Mouse (Mus musculus) stomach, embryonic 16.5 days (tissue): ENCODE measurements around the gene Rhbdd3. TPM values are rescaled to one million over a fixed set of nuclear protein-coding genes. Genes with fewer than 3 reads are reported as not detected.

Experiments
- ATAC-seq: fragments of 200-750 bp; cut with Nextera tagmentation; 2 replicates; pipeline ENCODE4 v1.8.0; 2017; ENCODE audit warnings: moderate number of reproducible peaks, moderate TSS enrichment; ENCODE audit not compliant: insufficient read depth, low FRiP score
- H3K27ac ChIP-seq: fragments of 300-500 bp; sonication (generic); 2 replicates; pipeline ENCODE4 v1.5.1; 2014; ENCODE audit warnings: low read length
- H3K27me3 ChIP-seq: fragments of 300-500 bp; sonication (generic); 2 replicates; pipeline ENCODE4 v1.6.1; 2014; ENCODE audit warnings: low read length, control low read depth, mixed read lengths; ENCODE audit not compliant: control insufficient read depth, insufficient read depth
- H3K36me3 ChIP-seq: fragments of 300-500 bp; sonication (generic); 2 replicates; pipeline ENCODE4 v1.6.1; 2014; ENCODE audit warnings: low read length; ENCODE audit not compliant: control insufficient read depth, insufficient read depth
- H3K4me1 ChIP-seq: fragments of 300-500 bp; sonication (generic); 2 replicates; pipeline ENCODE4 v1.6.1; 2014; ENCODE audit warnings: low read length, control low read depth, mixed read lengths; ENCODE audit not compliant: control insufficient read depth, insufficient read depth
- H3K4me2 ChIP-seq: fragments of 300-500 bp; sonication (generic); 2 replicates; pipeline ENCODE4 v1.6.1; 2014; ENCODE audit warnings: low read depth, low read length, mixed read lengths
- H3K4me3 ChIP-seq: fragments of 300-500 bp; sonication (generic); replicated peaks from 2 replicates; pipeline ENCODE4 v1.5.1; 2014; ENCODE audit warnings: mild to moderate bottlenecking, low read length
- H3K9ac ChIP-seq: fragments of 300-500 bp; sonication (generic); 2 replicates; pipeline ENCODE4 v1.6.1; 2014; ENCODE audit warnings: low read length
- H3K9me3 ChIP-seq: fragments of 300-500 bp; sonication (generic); replicated peaks from 2 replicates; pipeline ENCODE4 v1.6.1; 2016; ENCODE audit warnings: low read length, control low read depth; ENCODE audit not compliant: control insufficient read depth
- WGBS: fragments of 180-500 bp; shearing (Covaris S2); extraction: QIAGEN DNeasy Blood & Tissue Kit; methylation state at CpG from one replicate; pipeline ENCODE4 v1.1.7; 2014; 5-methylcytosine and 5-hydroxymethylcytosine counted together
- polyA plus RNA-seq: library from polyadenylated mRNA; unstranded; fragments of >200 nt; fragmentation: Nextera tagmentation; extraction: Ambion mirVana; gene quantifications from 2 replicates; pipeline ENCODE4 v1.2.1, GENCODE M21; 2015

Rhbdd3 gene
- polyA plus RNA-seq, 1 experiment from 2014 or later, result 25.2 TPM

DNA sequence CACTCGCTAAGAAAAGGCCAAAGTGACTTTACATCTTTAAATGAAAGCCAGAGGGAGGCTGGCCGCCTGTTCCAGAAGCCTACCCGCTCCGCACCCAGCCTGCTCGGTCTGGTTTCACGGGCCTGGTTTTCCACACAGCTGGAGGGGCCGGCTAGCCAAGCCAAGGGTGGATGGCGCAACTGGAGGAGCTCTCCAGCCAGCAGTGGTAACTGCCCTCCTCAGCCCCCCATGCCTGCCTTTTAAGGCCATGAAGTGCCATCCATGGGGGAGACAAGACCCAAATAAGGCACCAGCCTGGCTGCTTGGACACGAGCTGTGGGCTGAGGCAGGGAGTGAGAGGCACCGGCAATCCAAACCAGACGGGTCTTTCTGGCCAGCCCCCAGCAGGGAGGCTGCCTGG, 37.2 kb downstream of the Rhbdd3 start:
- ATAC-seq, result peak; percentile 66; the same call in 1 of the 2 replicates

GRCm38 (mm10) chr11:5138642-5139041, 39.9 kb downstream of the Rhbdd3 start:
- Histone ChIP-seq H3K4me2 (no peak overlapping the region; the same call in 1 of the 2 replicates), H3K4me1 (peaks cover 39% of the 10 kb centered on the region), H3K4me3 (no peak overlapping the region), H3K36me3 (no peaks in the 10 kb centered on the region), H3K27me3 (no peaks in the 10 kb centered on the region), H3K9ac (no peak overlapping the region), H3K9me3 (no peaks in the 10 kb centered on the region), H3K27ac (peak overlapping the region; percentile 73)
- 32% methylated on average over 2 of the region's 2 CpGs for WGBS
- peak; percentile 45; the same call in 1 of the 2 replicates for ATAC-seq

More for the DNA sequence above, 37.2 kb downstream of the Rhbdd3 start:
- H3K9ac ChIP-seq, result 0 out of 2 replicates have a peak overlapping the region, but pooled peaks have one; percentile 34
- 68% methylated on average over 11 of the region's 11 CpGs for WGBS
- H3K4me2 ChIP-seq, result no peak overlapping the region
- H3K27ac ChIP-seq, result peak overlapping the region; percentile 73
- no peaks in the 10 kb centered on the region for H3K9me3 ChIP-seq
- peaks cover 27% of the 10 kb centered on the region for H3K4me1 ChIP-seq
- H3K27me3 ChIP-seq, result no peaks in the 10 kb centered on the region
- no peaks in the 10 kb centered on the region for H3K36me3 ChIP-seq
- peak overlapping the region; percentile 9; the same call in 1 of the 2 replicates for H3K4me3 ChIP-seq

DNA sequence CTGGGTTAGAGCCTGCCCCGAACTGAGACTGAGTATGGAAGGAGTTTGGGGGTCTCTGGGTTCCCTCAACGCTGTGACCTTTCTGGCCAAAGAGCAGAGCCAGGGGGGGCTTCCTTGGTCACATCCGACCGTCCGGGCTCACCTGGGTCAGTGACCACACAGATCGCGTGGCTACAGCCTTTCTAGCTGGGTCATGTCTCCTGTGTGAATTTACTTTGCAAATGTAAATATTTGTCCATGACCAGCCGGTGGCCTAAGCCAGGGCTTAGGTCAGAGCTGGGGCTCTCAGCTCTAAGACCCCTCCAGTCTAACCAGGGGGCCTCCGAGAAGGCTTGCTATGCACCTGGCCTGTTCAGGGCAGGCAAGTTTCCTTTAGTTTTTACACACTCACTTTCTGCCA, 40.6 kb downstream of the Rhbdd3 start:
- H3K4me3 ChIP-seq, result no peak overlapping the region
- H3K27ac ChIP-seq, result peak overlapping the region; percentile 73
- peaks cover 39% of the 10 kb centered on the region for H3K4me1 ChIP-seq
- ATAC-seq, result no peak
- WGBS, result 37% methylated on average over 9 of the region's 9 CpGs
- H3K4me2 ChIP-seq, result peak overlapping the region; percentile 29
- H3K36me3 ChIP-seq, result no peaks in the 10 kb centered on the region
- no peaks in the 10 kb centered on the region for H3K27me3 ChIP-seq
- H3K9ac ChIP-seq, result peak overlapping the region; percentile 40
- no peaks in the 10 kb centered on the region for H3K9me3 ChIP-seq

DNA sequence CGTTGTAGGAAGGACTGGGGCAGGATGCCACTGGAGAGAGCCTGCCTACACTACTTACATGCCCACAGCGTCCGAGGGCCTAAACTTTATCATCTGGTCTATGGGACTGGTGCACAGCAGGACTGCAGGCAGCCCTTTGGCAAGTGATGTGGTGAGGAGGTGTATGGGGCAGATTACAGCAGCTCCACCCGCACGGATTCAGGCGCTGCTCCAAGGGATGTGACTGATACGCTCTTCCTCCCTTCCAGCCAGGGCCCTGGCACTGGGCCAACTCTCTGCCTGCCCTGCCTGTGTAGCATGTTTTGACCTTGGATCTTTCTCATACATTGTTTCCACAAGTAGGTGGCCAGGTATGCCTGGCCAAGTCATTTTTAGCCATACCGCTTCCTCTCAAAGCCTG, 41.9 kb downstream of the Rhbdd3 start:
- WGBS, result 28% methylated on average over 8 of the region's 8 CpGs
- Histone ChIP-seq H3K27ac (peak overlapping the region; percentile 65), H3K36me3 (no peaks in the 10 kb centered on the region), H3K4me2 (no peak overlapping the region), H3K27me3 (no peaks in the 10 kb centered on the region), H3K4me3 (no peak overlapping the region), H3K4me1 (peaks cover 39% of the 10 kb centered on the region), H3K9me3 (no peaks in the 10 kb centered on the region), H3K9ac (peak overlapping the region; percentile 0; the same call in 1 of the 2 replicates)
- peak; percentile 2; the same call in 1 of the 2 replicates for ATAC-seq

DNA sequence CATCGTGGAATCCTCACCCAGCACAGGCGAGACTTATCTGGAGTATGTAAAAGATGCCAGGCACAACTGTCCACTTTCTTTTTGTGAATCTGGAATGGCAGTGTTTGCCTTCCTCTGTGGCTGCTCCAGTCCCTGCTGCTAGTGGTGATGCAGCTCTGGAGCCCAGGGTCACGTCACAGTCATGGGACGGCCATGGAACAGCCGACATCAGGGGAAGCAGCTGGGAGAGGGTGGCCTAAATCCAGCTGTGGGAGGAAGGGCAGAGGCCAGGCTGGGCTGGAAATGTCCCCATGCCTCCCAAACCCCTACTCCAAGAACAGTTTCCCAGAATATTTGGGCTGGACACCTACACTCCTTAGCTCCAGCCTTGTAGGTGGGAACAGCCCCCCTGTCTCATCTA, 42.5 kb downstream of the Rhbdd3 start:
- no peaks in the 10 kb centered on the region for H3K36me3 ChIP-seq
- H3K4me2 ChIP-seq, result no peak overlapping the region
- no peak overlapping the region for H3K4me3 ChIP-seq
- peak overlapping the region; percentile 65 for H3K27ac ChIP-seq
- WGBS, result 51% methylated on average over 5 of the region's 5 CpGs
- no peaks in the 10 kb centered on the region for H3K27me3 ChIP-seq
- H3K4me1 ChIP-seq, result peaks cover 39% of the 10 kb centered on the region
- no peak for ATAC-seq
- 0 out of 2 replicates have a peak overlapping the region, but pooled peaks have one; percentile 0 for H3K9ac ChIP-seq
- H3K9me3 ChIP-seq, result no peaks in the 10 kb centered on the region

GRCm38 (mm10) chr11:5141965-5142364, 43.2 kb downstream of the Rhbdd3 start:
- Histone ChIP-seq H3K36me3 (no peaks in the 10 kb centered on the region), H3K9ac (no peak overlapping the region), H3K4me2 (no peak overlapping the region), H3K27ac (0 out of 2 replicates have a peak overlapping the region, but pooled peaks have one; percentile 4), H3K4me3 (no peak overlapping the region), H3K27me3 (no peaks in the 10 kb centered on the region), H3K4me1 (peaks cover 39% of the 10 kb centered on the region), H3K9me3 (no peaks in the 10 kb centered on the region)
- 55% methylated on average over 2 of the region's 2 CpGs for WGBS
- no peak for ATAC-seq

- Histone ChIP-seq H3K27me3 (no peaks in the 10 kb centered on the region), H3K27ac (no peak overlapping the region), H3K4me1 (peaks cover 30% of the 10 kb centered on the region), H3K4me2 (no peak overlapping the region), H3K36me3 (no peaks in the 10 kb centered on the region), H3K9ac (no peak overlapping the region), H3K4me3 (no peak overlapping the region), H3K9me3 (no peaks in the 10 kb centered on the region)
- ATAC-seq, result no peak
- 79% methylated on average over 3 of the region's 3 CpGs for WGBS
Observed at GRCm38 (mm10) chr11:5145600-5145999, 46.9 kb downstream of the Rhbdd3 start.

DNA sequence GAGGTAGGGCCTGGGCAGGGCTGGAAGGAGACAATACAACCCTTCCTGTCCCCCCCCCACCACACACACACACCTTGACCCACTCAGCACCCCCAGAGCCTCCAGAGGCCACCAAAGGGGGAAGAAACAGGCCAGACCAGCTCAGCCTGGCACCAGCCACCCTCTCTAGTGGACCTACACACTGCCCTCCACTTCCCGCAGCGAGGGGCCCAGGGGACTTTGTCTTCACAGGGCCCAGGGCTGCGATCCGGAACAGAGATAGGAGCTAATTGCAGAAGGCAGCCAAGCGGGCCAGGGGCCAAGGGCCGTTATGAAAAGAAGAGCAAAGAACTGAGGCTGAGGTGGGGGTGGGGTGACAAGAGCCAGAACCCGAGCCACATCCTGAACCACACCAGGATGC, 50.5 kb downstream of the Rhbdd3 start:
- WGBS, result 27% methylated on average over 7 of the region's 7 CpGs
- Histone ChIP-seq H3K9ac (peak overlapping the region; percentile 43), H3K27ac (peak overlapping the region; percentile 9; the same call in 1 of the 2 replicates), H3K4me2 (peak overlapping the region; percentile 37), H3K9me3 (no peaks in the 10 kb centered on the region), H3K27me3 (no peaks in the 10 kb centered on the region), H3K4me3 (no peak overlapping the region), H3K36me3 (no peaks in the 10 kb centered on the region), H3K4me1 (peaks cover 22% of the 10 kb centered on the region)
- ATAC-seq, result peak; percentile 54; the same call in 1 of the 2 replicates

GRCm38 (mm10) chr11:5149955-5150354, 51.2 kb downstream of the Rhbdd3 start:
- no peaks in the 10 kb centered on the region for H3K27me3 ChIP-seq
- H3K36me3 ChIP-seq, result no peaks in the 10 kb centered on the region
- 0 out of 2 replicates have a peak overlapping the region, but pooled peaks have one; percentile 19 for H3K9ac ChIP-seq
- H3K4me3 ChIP-seq, result no peak overlapping the region
- ATAC-seq, result no peak
- 76% methylated on average over 9 of the region's 9 CpGs for WGBS
- no peak overlapping the region for H3K27ac ChIP-seq
- peak overlapping the region; percentile 37 for H3K4me2 ChIP-seq
- no peaks in the 10 kb centered on the region for H3K9me3 ChIP-seq
- peaks cover 25% of the 10 kb centered on the region for H3K4me1 ChIP-seq
